In genomic region chr8:104028626-104029025, GRCm38 (mm10) we compare ENCODE assay signal across 8 mouse cellular contexts.
A peak's percentile ranks its signal among the peaks of the same experiment; 100 is the strongest.
DNase-seq lines count a peak whose midpoint lies in the region; ATAC-seq lines count a peak whose summit lies in the region.

No protein-coding gene starts in this region.

- peak overlapping the region; percentile 43 for H3K4me2 ChIP-seq in hindbrain, embryonic 14.5 days (replicated peaks)

- no peak overlapping the region for H3K4me3 ChIP-seq in hindbrain, embryonic 14.5 days (replicated peaks; ENCODE audit: low read length)

- H3K27ac ChIP-seq in hindbrain, embryonic 14.5 days, result no peak overlapping the region

- H3K9me3 ChIP-seq in hindbrain, embryonic 14.5 days (ENCODE audit: control insufficient read depth, low read length), result 0 out of 2 replicates have a peak, but pooled peaks cover 5% of the 10 kb centered on the region

- H3K36me3 ChIP-seq in hindbrain, embryonic 14.5 days (replicated peaks; ENCODE audit: control insufficient read depth, insufficient read depth), result no peaks in the 10 kb centered on the region

- no peak overlapping the region for H3K9ac ChIP-seq in hindbrain, embryonic 14.5 days

- H3K4me1 ChIP-seq in hindbrain, embryonic 14.5 days (replicated peaks; ENCODE audit: control insufficient read depth, insufficient read depth, low read length), result no peaks in the 10 kb centered on the region

- H3K27me3 ChIP-seq in hindbrain, embryonic 14.5 days (ENCODE audit: control insufficient read depth, insufficient read depth, low read length), result no peaks in the 10 kb centered on the region

- WGBS in hindbrain, embryonic 14.5 days, result 1% methylated on average over 22 of the region's 22 CpGs

- DNase-seq in ZHBTc4 (ENCODE audit: low read depth, low spot score), result peak; percentile 77
- DNase-seq in cerebellum, postnatal 36 days, result peak; percentile 68 to 73
- DNase-seq in gastrocnemius, adult 18-20 months (ENCODE audit: low spot score), result peak; percentile 67
- DNase-seq in hindbrain, embryonic 14.5 days (ENCODE audit: low spot score), result peak; percentile 97
- DNase-seq in layer of hippocampus, postnatal 25 days (ENCODE audit: extremely low spot score in 1 of 2, low spot score in 1 of 2), result peak; percentile 83 to 91
- peak; percentile 77 for DNase-seq in lung, postnatal 25 days (ENCODE audit: low spot score)
- peak; percentile 65 for DNase-seq in retina, postnatal 7 days (ENCODE audit: low read depth, low spot score)
- DNase-seq in urinary bladder, adult 18-20 months (ENCODE audit: low spot score in 2 of 2), result peak; percentile 58 to 67

- peak; percentile 92 for ATAC-seq in hindbrain, embryonic 14.5 days (ENCODE audit: low FRiP score)
